Mouse (Mus musculus): ENCODE measurements around the gene Dcaf6.

The Dcaf6 gene

GRCm38 (mm10) chr1:165460360-165460800 is at the start of gene Dcaf6, which contains the start of gene Mpc2:
Gene Dcaf6, minus strand, starts transcription at chr1:165460475.
Gene Mpc2, plus strand, starts transcription at chr1:165460637.
- DNase-seq (ENCODE audit: low spot score) = peak; percentile 98

- DNase-seq (ENCODE audit: low spot score) = no peak
Observed at GRCm38 (mm10) chr1:165506303-165506702, 46.0 kb upstream of the Dcaf6 start.

GRCm38 (mm10) chr1:165503307-165504024 is 43.2 kb upstream of the Dcaf6 start:
- peak; percentile 63 for DNase-seq (ENCODE audit: low spot score)

- DNase-seq (ENCODE audit: low spot score) = no peak
Observed at GRCm38 (mm10) chr1:165498856-165499255, 38.6 kb upstream of the Dcaf6 start.

GRCm38 (mm10) chr1:165489197-165489596 is 28.9 kb upstream of the Dcaf6 start:
- no peak for DNase-seq (ENCODE audit: low spot score)

GRCm38 (mm10) chr1:165486108-165486507 is 25.8 kb upstream of the Dcaf6 start:
- DNase-seq (ENCODE audit: low spot score) = no peak

GRCm38 (mm10) chr1:165484688-165485233 is 24.5 kb upstream of the Dcaf6 start, which contains the start of gene Adcy10:
Gene Adcy10, plus strand, starts transcription at chr1:165485183.
- DNase-seq (ENCODE audit: low spot score) = no peak

- DNase-seq (ENCODE audit: low spot score) = no peak
Observed at GRCm38 (mm10) chr1:165471490-165471889, 11.2 kb upstream of the Dcaf6 start.

GRCm38 (mm10) chr1:165469717-165470116 is 9.4 kb upstream of the Dcaf6 start:
- DNase-seq (ENCODE audit: low spot score) = no peak

GRCm38 (mm10) chr1:165468971-165469370 is 8.7 kb upstream of the Dcaf6 start:
- no peak for DNase-seq (ENCODE audit: low spot score)

GRCm38 (mm10) chr1:165464574-165464973 is 4.3 kb upstream of the Dcaf6 start:
- no peak for DNase-seq (ENCODE audit: low spot score)

- DNase-seq (ENCODE audit: low spot score) = no peak
Observed at GRCm38 (mm10) chr1:165462861-165463260, 2.6 kb upstream of the Dcaf6 start.

GRCm38 (mm10) chr1:165461681-165462080 is 1.4 kb upstream of the Dcaf6 start:
- DNase-seq (ENCODE audit: low spot score) = no peak

GRCm38 (mm10) chr1:165460801-165461377 is 614 bp upstream of the Dcaf6 start:
- peak; percentile 100 for DNase-seq (ENCODE audit: low spot score)

GRCm38 (mm10) chr1:165459503-165460181 is 633 bp downstream of the Dcaf6 start:
- DNase-seq (ENCODE audit: low spot score) = peak; percentile 59

GRCm38 (mm10) chr1:165459041-165459502 is 1.2 kb downstream of the Dcaf6 start:
- no peak for DNase-seq (ENCODE audit: low spot score)

- DNase-seq (ENCODE audit: low spot score) = no peak
Observed at GRCm38 (mm10) chr1:165441719-165442118, 18.6 kb downstream of the Dcaf6 start.

- DNase-seq (ENCODE audit: low spot score) = no peak
Observed at GRCm38 (mm10) chr1:165441201-165441600, 19.1 kb downstream of the Dcaf6 start.

GRCm38 (mm10) chr1:165440788-165441187 is 19.5 kb downstream of the Dcaf6 start:
- DNase-seq (ENCODE audit: low spot score) = no peak

- DNase-seq (ENCODE audit: low spot score) = no peak
Observed at GRCm38 (mm10) chr1:165438289-165439021, 21.8 kb downstream of the Dcaf6 start.

- no peak for DNase-seq (ENCODE audit: low spot score)
Observed at GRCm38 (mm10) chr1:165432883-165433282, 27.4 kb downstream of the Dcaf6 start.

GRCm38 (mm10) chr1:165426254-165426653 is 34.0 kb downstream of the Dcaf6 start:
- DNase-seq (ENCODE audit: low spot score) = no peak
